Mouse (Mus musculus): ENCODE measurements around the gene Rxrg.

GRCm38 (mm10) chr1:167635702-167636101, 37.5 kb downstream of the Rxrg start:
- TF ChIP-seq POLR2A (IDR thresholded peaks at IDR 0.05; ENCODE audit: borderline replicate concordance, insufficient read depth, low read length) (no peak), CTCF (IDR thresholded peaks at IDR 0.05; ENCODE audit: borderline replicate concordance, insufficient read depth, low read depth, low read length) (no peak)
